ENCODE assay signal across 8 mouse cellular contexts in genomic region chr5:117120489-117121466, GRCm38 (mm10). TPM values are rescaled to one million over a fixed set of nuclear protein-coding genes. Genes with fewer than 3 reads are reported as not detected.
DNase-seq lines count a peak whose midpoint lies in the region; ATAC-seq and TF ChIP-seq lines count a peak whose summit lies in the region.

No protein-coding gene starts in this region.

- no peaks in the 10 kb centered on the region for H3K27me3 ChIP-seq in ES-Bruce4 (ENCODE audit: control insufficient read depth, insufficient read depth, low read length, poor library complexity, severe bottlenecking)
- H3K27me3 ChIP-seq in erythroblast, embryonic 14.5 days (ENCODE audit: control insufficient read depth): no peaks in the 10 kb centered on the region
- H3K27me3 ChIP-seq in intestine, postnatal 0 days (replicated peaks; ENCODE audit: control insufficient read depth, insufficient read depth, low read length): no peaks in the 10 kb centered on the region
- H3K27me3 ChIP-seq in midbrain, embryonic 13.5 days: peaks cover 16% of the 10 kb centered on the region

- no peak for ATAC-seq in intestine, postnatal 0 days
- peak; percentile 67; the same call in 1 of the 2 replicates for ATAC-seq in midbrain, embryonic 13.5 days

- no peak overlapping the region for H3K27ac ChIP-seq in ES-Bruce4 (ENCODE audit: insufficient read depth, low read length)
- peak overlapping the region; percentile 82 for H3K27ac ChIP-seq in intestine, postnatal 0 days (ENCODE audit: low read depth, low read length)
- H3K27ac ChIP-seq in midbrain, embryonic 13.5 days: no peak overlapping the region

- H3K36me3 ChIP-seq in ES-Bruce4 (ENCODE audit: control insufficient read depth, insufficient read depth, low read length, poor library complexity, severe bottlenecking): no peaks in the 10 kb centered on the region
- H3K36me3 ChIP-seq in erythroblast, embryonic 14.5 days (ENCODE audit: control insufficient read depth): peaks cover 29% of the 10 kb centered on the region
- H3K36me3 ChIP-seq in intestine, postnatal 0 days (ENCODE audit: control insufficient read depth, insufficient read depth): no peaks in the 10 kb centered on the region
- H3K36me3 ChIP-seq in midbrain, embryonic 13.5 days: no peaks in the 10 kb centered on the region

- no peak for TF ChIP-seq EP300 in ES-Bruce4 (IDR thresholded peaks at IDR 0.05; ENCODE audit: insufficient read depth, low read depth, low read length)

- peak overlapping the region; percentile 91 for H3K4me3 ChIP-seq in ES-Bruce4 (ENCODE audit: low read depth, low read length)
- peak overlapping the region; percentile 98 for H3K4me3 ChIP-seq in erythroblast, embryonic 14.5 days (replicated peaks)
- H3K4me3 ChIP-seq in intestine, postnatal 0 days (ENCODE audit: low read depth, low read length): peak overlapping the region; percentile 79
- peak overlapping the region; percentile 76 for H3K4me3 ChIP-seq in midbrain, embryonic 13.5 days (replicated peaks)

- H3K9ac ChIP-seq in ES-Bruce4 (ENCODE audit: low read depth, poor library complexity, severe bottlenecking): peak overlapping the region; percentile 67
- peak overlapping the region; percentile 73 for H3K9ac ChIP-seq in intestine, postnatal 0 days (ENCODE audit: low read depth, low read length)
- H3K9ac ChIP-seq in midbrain, embryonic 13.5 days (replicated peaks): peak overlapping the region; percentile 70

- peaks cover 2% of the 10 kb centered on the region for H3K4me1 ChIP-seq in ES-Bruce4 (ENCODE audit: control insufficient read depth, insufficient read depth, low read length)
- peaks cover 80% of the 10 kb centered on the region for H3K4me1 ChIP-seq in erythroblast, embryonic 14.5 days (ENCODE audit: control insufficient read depth)
- no peaks in the 10 kb centered on the region; the same call in 1 of the 2 replicates for H3K4me1 ChIP-seq in intestine, postnatal 0 days (replicated peaks; ENCODE audit: control insufficient read depth, insufficient read depth, low read length)
- peaks cover 23% of the 10 kb centered on the region for H3K4me1 ChIP-seq in midbrain, embryonic 13.5 days (replicated peaks)

- no peak for TF ChIP-seq POLR2A in ES-Bruce4 (IDR thresholded peaks at IDR 0.05; ENCODE audit: insufficient read depth, low read length)

- TF ChIP-seq CTCF in ES-Bruce4 (IDR thresholded peaks at IDR 0.05; ENCODE audit: low read depth, low read length): no peak
- peak; percentile 11; the same call in 1 of the 2 replicates for TF ChIP-seq CTCF in intestine, postnatal 0 days (IDR thresholded peaks at IDR 0.05; ENCODE audit: low read depth)

- under 1% methylated on average over 40 of the region's 40 CpGs for WGBS in intestine, postnatal 0 days
- 1% methylated on average over 40 of the region's 40 CpGs for WGBS in midbrain, embryonic 13.5 days

- H3K4me2 ChIP-seq in intestine, postnatal 0 days (replicated peaks; ENCODE audit: low read depth): peak overlapping the region; percentile 68
- H3K4me2 ChIP-seq in midbrain, embryonic 13.5 days (replicated peaks): peak overlapping the region; percentile 93

- DNase-seq in embryo, embryonic 9.5 days (ENCODE audit: extremely low spot score): peak; percentile 7
- DNase-seq in embryo, embryonic 10 days (ENCODE audit: low spot score): no peak
- no peak for DNase-seq in right cerebral cortex, postnatal 4 days
- DNase-seq in cerebellum, postnatal 36 days: no peak

- H3K9me3 ChIP-seq in ES-Bruce4 (replicated peaks; ENCODE audit: control insufficient read depth, insufficient read depth, low read length, poor library complexity, severe bottlenecking): no peaks in the 10 kb centered on the region
- H3K9me3 ChIP-seq in erythroblast, embryonic 14.5 days (ENCODE audit: control insufficient read depth, low read length): peaks cover 19% of the 10 kb centered on the region
- no peaks in the 10 kb centered on the region for H3K9me3 ChIP-seq in intestine, postnatal 0 days (ENCODE audit: control insufficient read depth)
- H3K9me3 ChIP-seq in midbrain, embryonic 13.5 days: no peaks in the 10 kb centered on the region

RNA-seq across cellular contexts. Expression of gene Taok3, which starts 0.8 kb away (rescaled TPM):
- 23.1 and 27.3 TPM in 2 replicates for polyA plus RNA-seq in ES-Bruce4 (2011; ENCODE audit: insufficient read depth, insufficient read length, low read depth, missing spikeins)
- 5.1 and 5.4 TPM in 2 replicates for polyA plus RNA-seq in erythroblast, embryonic 14.5 days (2012)
- polyA plus RNA-seq in intestine, postnatal 0 days (2015; fragmentation: Nextera tagmentation; extraction: Ambion mirVana): 40.4 and 47.7 TPM in 2 replicates
- polyA plus RNA-seq in midbrain, embryonic 13.5 days (2015; fragmentation: Nextera tagmentation; extraction: Ambion mirVana): 43.7 TPM in 2 replicates

RNA-seq across cellular contexts. Expression of gene Suds3, which starts 4.9 kb away (rescaled TPM):
- 63.3 and 76.5 TPM in 2 replicates for polyA plus RNA-seq in ES-Bruce4 (2011; ENCODE audit: insufficient read depth, insufficient read length, low read depth, missing spikeins)
- polyA plus RNA-seq in erythroblast, embryonic 14.5 days (2012): 8.0 and 8.8 TPM in 2 replicates
- polyA plus RNA-seq in intestine, postnatal 0 days (2015; fragmentation: Nextera tagmentation; extraction: Ambion mirVana): 41.8 and 47.2 TPM in 2 replicates
- 83.5 and 90.1 TPM in 2 replicates for polyA plus RNA-seq in midbrain, embryonic 13.5 days (2015; fragmentation: Nextera tagmentation; extraction: Ambion mirVana)
